Mouse (Mus musculus): Measurements from ENCODE around the gene Mtr.

- TF ChIP-seq CTCF (IDR thresholded peaks at IDR 0.05; ENCODE audit: control insufficient read depth, insufficient read depth, insufficient replicate concordance, low read depth, low read length) (no peak), POLR2A (IDR thresholded peaks at IDR 0.05; ENCODE audit: control insufficient read depth, low read depth, low read length) (no peak)
These were observed 61.9 kb downstream of the Mtr start for GRCm38 (mm10) chr13:12196012-12196411.

All from testis, adult 2 months (tissue).